Comparison of ENCODE assay signal across 15 mouse cellular contexts in genomic region chr8:115995320-115995719, GRCm38 (mm10).
"Had no signal": no experiment of that assay in that cellular context is flagged by ENCODE, and none has a peak within 500 bp of the region (broad histone marks: within the 10 kb centered on the region; RNA-seq: fewer than 3 reads in every experiment).

No protein-coding gene starts in this region.

- H3K27ac ChIP-seq: macrophage; midbrain, embryonic 13.5 days; midbrain, embryonic 15.5 days; neural tube, embryonic 12.5 days had no signal

- DNase-seq: liver, postnatal 0 days; lung, adult 2 months; lung, postnatal 10 days; right cerebral cortex, postnatal 25 days; right cerebral cortex, postnatal 4 days; spleen, adult 18-20 months; thymus, adult 18-20 months; thymus, postnatal 14 days; thymus, postnatal 36 days had no signal

- H3K4me1 ChIP-seq: megakaryocyte, embryonic 14.5 days; midbrain, embryonic 13.5 days; midbrain, embryonic 15.5 days; neural tube, embryonic 12.5 days had no signal

- H3K4me2 ChIP-seq: midbrain, embryonic 11.5 days; midbrain, embryonic 13.5 days; midbrain, embryonic 15.5 days; neural tube, embryonic 12.5 days had no signal

- H3K36me3 ChIP-seq: midbrain, embryonic 13.5 days; midbrain, embryonic 15.5 days; neural tube, embryonic 12.5 days had no signal

- ATAC-seq: liver, postnatal 0 days; midbrain, embryonic 13.5 days; midbrain, embryonic 15.5 days had no signal

- H3K9me3 ChIP-seq: midbrain, embryonic 13.5 days; midbrain, embryonic 15.5 days; neural tube, embryonic 12.5 days had no signal

- H3K9ac ChIP-seq: liver, postnatal 0 days; midbrain, embryonic 13.5 days; midbrain, embryonic 15.5 days; neural tube, embryonic 12.5 days had no signal

- H3K4me3 ChIP-seq: megakaryocyte, embryonic 14.5 days; midbrain, embryonic 13.5 days; midbrain, embryonic 15.5 days; neural tube, embryonic 12.5 days had no signal

- H3K27me3 ChIP-seq: megakaryocyte, embryonic 14.5 days; midbrain, embryonic 13.5 days; midbrain, embryonic 15.5 days; neural tube, embryonic 12.5 days had no signal
